Mouse (Mus musculus) megakaryocyte-erythroid progenitor cell, adult 5 weeks (primary cell): ENCODE data around the gene Ptprc. TPM values are rescaled to one million over a fixed set of nuclear protein-coding genes. Genes with fewer than 3 reads are reported as not detected.

Experiments used
- polyA plus RNA-seq: library from polyadenylated mRNA; stranded (reverse); fragments of >175 nt; gene quantifications from 2 replicates; pipeline ENCODE4 v1.2.3, GENCODE M21; 2012

Gene Ptprc
- 22.3 and 26.4 TPM in 2 replicates for polyA plus RNA-seq

GRCm38 (mm10) chr1:138175494-138175893, at the start of gene Ptprc:
TSS of gene Ptprc (minus strand) at chr1:138175708.

Other genes with a start within 250 kb of the Ptprc start
- gene Atp6v1g3, start 98.0 kb upstream of the Ptprc start, polyA plus RNA-seq = not detected in 2 replicates